Mouse (Mus musculus): ENCODE results near the gene Gm19426.

- TF ChIP-seq EP300 (IDR thresholded peaks at IDR 0.05; ENCODE audit: insufficient read depth, low read depth, low read length) = peak; percentile 91
- TF ChIP-seq POLR2A (IDR thresholded peaks at IDR 0.05; ENCODE audit: insufficient read depth, low read length) = peak; percentile 24
Observed at GRCm38 (mm10) chr2:84742451-84743283, 788 bp downstream of the Gm19426 start.
